Mouse (Mus musculus) CH12.LX (cell line): Measurements from ENCODE around the gene Rnf41. TPM values are rescaled to one million over a fixed set of nuclear protein-coding genes. Genes with fewer than 3 reads are reported as not detected.
A peak's percentile ranks its signal among the peaks of the same experiment; 100 is the strongest.

Source experiments
- DNase-seq: peaks from one replicate; pipeline ENCODE4 v3.0.0-alpha.2; 2013; ENCODE audit errors: extremely low read depth
- H3K27ac ChIP-seq: 2 replicates; pipeline ENCODE4 v1.5.1; 2012; ENCODE audit warnings: low read depth, mild to moderate bottlenecking, control low read depth, moderate library complexity; ENCODE audit not compliant: insufficient read depth
- H3K27me3 ChIP-seq: replicated peaks from 2 replicates; pipeline ENCODE3; 2012; ENCODE audit warnings: inconsistent platforms
- H3K36me3 ChIP-seq, 2 experiments: replicated peaks in 1 of 2; 2 replicates each; pipeline versions ENCODE3 to v1.6.1; 2012; ENCODE audit warnings: inconsistent platforms in 1 of 2, low read length in 1 of 2, mild to moderate bottlenecking in 1 of 2, mixed read lengths in 1 of 2, moderate library complexity in 1 of 2; ENCODE audit not compliant: control insufficient read depth in 1 of 2, insufficient read depth in 1 of 2
- H3K4me1 ChIP-seq, 2 experiments: 2 replicates each; pipeline ENCODE4 v1.6.1; 2012; ENCODE audit warnings: inconsistent platforms in 1 of 2, moderate library complexity in 1 of 2; ENCODE audit not compliant: insufficient read depth in 2 of 2, control insufficient read depth in 1 of 2
- H3K4me2 ChIP-seq: 2 replicates; pipeline ENCODE4 v1.6.1; 2012; ENCODE audit warnings: low read depth, mild to moderate bottlenecking, control low read depth; ENCODE audit not compliant: poor library complexity, insufficient read depth, severe bottlenecking
- H3K4me3 ChIP-seq, 3 experiments: fragments of 150-350 bp in 1 of 3; sonication (generic) in 1 of 3; replicated peaks in 1 of 3; 2 replicates each; pipeline versions ENCODE3 to v1.5.1; 2011 to 2012; ENCODE audit warnings: low read depth in 2 of 3, low read length in 2 of 3, mild to moderate bottlenecking in 2 of 3, moderate library complexity in 2 of 3, control low read depth in 1 of 3, improper control_type of control experiment in 1 of 3, inconsistent platforms in 1 of 3, mixed read lengths in 1 of 3; ENCODE audit not compliant: poor library complexity in 1 of 3
- H3K79me2 ChIP-seq: replicated peaks from 2 replicates; pipeline ENCODE4 v1.6.1; 2012; ENCODE audit warnings: mild to moderate bottlenecking, moderate library complexity; ENCODE audit not compliant: control insufficient read depth, poor library complexity, insufficient read depth, severe bottlenecking; ENCODE audit errors: extremely low read depth
- H3K9ac ChIP-seq: 2 replicates; pipeline ENCODE4 v1.6.1; 2012; ENCODE audit warnings: low read depth, mild to moderate bottlenecking, control low read depth, moderate library complexity; ENCODE audit not compliant: insufficient read depth
- H3K9me3 ChIP-seq: replicated peaks from 2 replicates; pipeline ENCODE3; 2012; ENCODE audit warnings: low read length, inconsistent platforms, mixed read lengths
- BHLHE40 ChIP-seq: IDR thresholded peaks from 2 replicates; pipeline ENCODE4 v1.6.1; 2011; ENCODE audit warnings: mild to moderate bottlenecking, low read depth, low read length, improper control_type of control experiment
- CHD2 ChIP-seq: IDR thresholded peaks from 2 replicates; pipeline ENCODE4 v1.6.1; 2011; ENCODE audit warnings: low read length, improper control_type of control experiment
- ETS1 ChIP-seq: conservative IDR thresholded peaks from 2 replicates; pipeline ENCODE4 v1.6.1; 2012; ENCODE audit warnings: low read depth, mild to moderate bottlenecking, inconsistent platforms, low read length, improper control_type of control experiment, moderate library complexity
- JUND ChIP-seq: conservative IDR thresholded peaks from 2 replicates; pipeline ENCODE4 v1.6.1; 2011; ENCODE audit warnings: low read depth, low read length, improper control_type of control experiment
- MAX ChIP-seq: IDR thresholded peaks from 2 replicates; pipeline ENCODE4 v1.6.1; 2011; ENCODE audit warnings: low read length, improper control_type of control experiment
- MAZ ChIP-seq: IDR thresholded peaks from 2 replicates; pipeline ENCODE4 v1.6.1; 2012; ENCODE audit warnings: low read depth, mild to moderate bottlenecking, inconsistent platforms, low read length, improper control_type of control experiment, moderate library complexity
- PAX5 ChIP-seq: IDR thresholded peaks from 2 replicates; pipeline ENCODE4 v1.6.1; 2012; ENCODE audit warnings: low read length, inconsistent platforms, mixed read lengths
- TCF12 ChIP-seq: IDR thresholded peaks from 2 replicates; pipeline ENCODE4 v1.6.1; 2014; ENCODE audit warnings: low read depth, mild to moderate bottlenecking, inconsistent platforms, low read length, improper control_type of control experiment
- USF2 ChIP-seq: conservative IDR thresholded peaks from 2 replicates; pipeline ENCODE4 v1.6.1; 2011; ENCODE audit warnings: low read depth, low read length, improper control_type of control experiment
- ZC3H11A ChIP-seq: IDR thresholded peaks from 2 replicates; pipeline ENCODE4 v1.6.1; 2012; ENCODE audit warnings: low read depth, mild to moderate bottlenecking, inconsistent platforms, low read length, improper control_type of control experiment
- ZKSCAN1 ChIP-seq: IDR thresholded peaks from 2 replicates; pipeline ENCODE4 v1.6.1; 2012; ENCODE audit warnings: low read depth, inconsistent platforms, low read length, improper control_type of control experiment, borderline replicate concordance
- dilution Hi-C: fragments of 300-500 bp; cut with MboI; formaldehyde crosslinking; loops from 2 replicates; pipeline ENCODE4 v1.14.3; 2020; ENCODE audit warnings: low sequenced_read_pairs; ENCODE audit not compliant: extremely low pct_unique_long_range_greater_than_20kb, extremely low pct_ligation_motif_present
- in situ Hi-C: fragments of 300-500 bp; cut with MboI; formaldehyde crosslinking; loops from 3 replicates; pipeline ENCODE4 v1.14.3; 2019; ENCODE audit warnings: low sequenced_read_pairs, low pct_ligation_motif_present, low pct_unique_long_range_greater_than_20kb, mixed read lengths
- polyA plus RNA-seq: library from polyadenylated mRNA; unstranded; fragments of >175 nt; gene quantifications from 2 replicates; pipeline ENCODE4 v1.2.1, GENCODE M21; 2012; ENCODE audit warnings: low read depth; ENCODE audit not compliant: insufficient read length
- total RNA-seq, 2 experiments: library from RNA; depleted of rRNA; stranded (reverse); fragments of 300-350 nt in 1 of 2; fragments of >200 nt in 1 of 2; gene quantifications; 2 replicates each; pipeline ENCODE4 v1.2.3; 2012 to 2014

Rnf41 gene
- total and polyA plus RNA-seq, 3 experiments, result 15.3 to 19.9 (median 17.4) TPM

DNA sequence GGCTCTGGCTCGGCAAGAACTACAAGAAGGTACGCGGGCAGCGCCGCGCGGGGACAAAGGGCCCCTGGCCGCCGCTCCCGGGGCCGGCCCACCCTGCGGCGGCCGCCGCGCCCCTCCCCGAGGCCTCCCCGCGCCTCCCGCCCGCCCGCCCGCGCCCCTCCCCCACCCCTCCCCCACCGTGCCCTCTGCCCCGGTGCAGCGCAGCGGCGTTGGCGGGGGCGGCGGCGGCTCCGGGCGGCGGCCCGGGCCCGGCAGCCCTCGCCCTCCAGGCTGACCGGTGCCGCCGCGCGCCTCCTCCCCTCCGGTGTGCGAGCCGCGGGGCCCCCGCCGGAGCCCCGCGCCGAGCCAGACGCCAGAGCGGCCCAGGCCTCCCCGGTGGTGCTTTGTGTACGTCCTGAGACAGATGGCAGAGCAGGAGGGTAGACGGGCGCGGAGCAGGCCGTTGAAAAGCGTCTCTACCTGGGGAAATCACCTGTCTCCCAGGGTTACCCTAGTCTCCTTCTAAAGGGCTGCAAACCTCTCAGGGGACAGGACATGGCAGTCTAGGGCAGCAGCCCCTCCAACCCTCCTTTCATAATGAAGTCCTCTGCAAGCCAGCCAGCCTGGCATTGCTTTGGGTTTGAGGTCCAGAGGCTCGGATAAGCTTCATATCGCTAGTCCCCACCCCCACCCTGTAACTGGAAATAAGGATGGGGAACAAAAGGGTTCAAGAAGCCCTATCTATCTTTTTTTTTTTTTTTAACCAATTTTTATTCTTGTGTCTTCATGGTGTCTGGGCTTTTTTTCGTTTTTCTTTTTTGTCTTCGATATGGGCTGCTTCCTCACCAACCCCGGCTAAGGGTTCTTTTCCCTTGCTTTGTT is 48.2 kb downstream of the Rnf41 start:
- Histone ChIP-seq H3K79me2 (peaks cover 16% of the 10 kb centered on the region), H3K9me3 (no peaks in the 10 kb centered on the region), H3K36me3 (peaks cover 19 to 38% of the 10 kb centered on the region in 2 experiments), H3K4me2 (peak overlapping the region; percentile 80), H3K27ac (peak overlapping the region; percentile 79; the same call in 1 of the 2 replicates), H3K4me1 (peaks cover 6 to 27% of the 10 kb centered on the region in 2 experiments), H3K4me3 (peak overlapping the region; percentile 71 to 82 (median 77)), H3K27me3 (no peaks in the 10 kb centered on the region), H3K9ac (peak overlapping the region; percentile 97)
- DNase-seq, result peak; percentile 36
- in situ Hi-C loops, result no loop called here
- no peak for TF ChIP-seq USF2
- TF ChIP-seq TCF12, result no peak
- TF ChIP-seq PAX5, result no peak
- TF ChIP-seq BHLHE40, result no peak
- TF ChIP-seq ZC3H11A, result no peak
- TF ChIP-seq ETS1, result no peak
- peak; percentile 36; the same call in 1 of the 2 replicates for TF ChIP-seq CHD2
- TF ChIP-seq ZKSCAN1, result no peak
- no peak for TF ChIP-seq MAZ
- dilution Hi-C loops, result no loop called here

DNA sequence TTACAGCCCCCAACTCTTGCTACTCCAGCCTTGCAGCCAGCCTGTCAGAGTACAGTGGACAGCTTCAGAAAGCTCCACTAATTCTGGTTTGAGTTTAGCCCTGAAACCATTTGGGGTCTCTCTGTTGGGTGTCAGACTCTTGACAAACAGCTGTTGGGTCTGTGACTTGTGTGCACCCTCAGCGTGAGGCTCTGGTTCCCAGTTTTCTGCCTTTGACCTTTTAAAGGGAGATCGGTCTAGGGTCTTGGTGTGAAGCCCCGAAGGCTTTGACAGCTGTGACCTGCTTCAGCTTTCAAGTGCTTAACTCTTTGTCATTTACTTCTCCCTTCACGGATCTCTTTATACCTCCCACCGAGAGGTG is 48.8 kb downstream of the Rnf41 start:
- no peak overlapping the region for H3K27ac ChIP-seq
- dilution Hi-C loops, result no loop called here

DNA sequence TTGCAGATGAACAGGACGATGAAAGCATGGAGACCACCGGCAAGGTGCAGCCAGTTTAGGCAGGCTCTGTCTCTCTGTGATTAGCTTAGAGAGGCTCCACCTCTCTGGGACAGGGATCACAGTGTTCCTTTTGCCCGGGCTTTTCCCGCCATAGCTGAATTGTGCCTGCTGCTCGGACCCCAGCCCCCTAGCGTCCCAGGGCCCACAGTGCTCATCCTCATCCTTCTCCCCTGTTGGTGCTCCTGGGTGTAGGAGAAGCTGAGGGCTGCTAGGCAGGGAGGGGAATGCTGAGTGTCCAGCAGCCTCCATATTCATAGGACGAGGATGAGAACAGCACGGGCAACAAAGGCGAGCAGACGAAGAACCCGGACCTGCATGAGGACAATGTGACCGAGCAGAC is 62.9 kb downstream of the Rnf41 start:
- Histone ChIP-seq H3K4me3 (no peak overlapping the region), H3K4me1 (no peaks in the 10 kb centered on the region), H3K4me2 (no peak overlapping the region), H3K9me3 (no peaks in the 10 kb centered on the region), H3K9ac (no peak overlapping the region), H3K27me3 (no peaks in the 10 kb centered on the region), H3K27ac (no peak overlapping the region), H3K36me3 (peaks cover 53 to 85% of the 10 kb centered on the region in 2 experiments), H3K79me2 (no peaks in the 10 kb centered on the region)
- dilution Hi-C loops, result no loop called here
- no peak for DNase-seq
- in situ Hi-C loops, result no loop called here
- TF ChIP-seq BHLHE40, result no peak
- TF ChIP-seq JUND, result no peak
- no peak for TF ChIP-seq ETS1

More for the DNA sequence above, 48.8 kb downstream of the Rnf41 start:
- H3K4me1 ChIP-seq, result peaks cover 6 to 21% of the 10 kb centered on the region in 2 experiments
- H3K9ac ChIP-seq, result peak overlapping the region; percentile 97
- H3K4me3 ChIP-seq, result peak overlapping the region; percentile 71 to 82 (median 77)
- no peaks in the 10 kb centered on the region for H3K9me3 ChIP-seq
- no peaks in the 10 kb centered on the region for H3K27me3 ChIP-seq
- in situ Hi-C loops, result no loop called here
- H3K36me3 ChIP-seq, result peaks cover 23 to 43% of the 10 kb centered on the region in 2 experiments
- DNase-seq, result no peak
- peaks cover 16% of the 10 kb centered on the region for H3K79me2 ChIP-seq
- peak overlapping the region; percentile 80 for H3K4me2 ChIP-seq
- no peak for TF ChIP-seq MAX
- 0 out of 2 replicates have a peak, but pooled peaks have one; percentile 4 for TF ChIP-seq CHD2
